8 mouse cellular contexts compared by ENCODE assay signal in the genomic region with DNA sequence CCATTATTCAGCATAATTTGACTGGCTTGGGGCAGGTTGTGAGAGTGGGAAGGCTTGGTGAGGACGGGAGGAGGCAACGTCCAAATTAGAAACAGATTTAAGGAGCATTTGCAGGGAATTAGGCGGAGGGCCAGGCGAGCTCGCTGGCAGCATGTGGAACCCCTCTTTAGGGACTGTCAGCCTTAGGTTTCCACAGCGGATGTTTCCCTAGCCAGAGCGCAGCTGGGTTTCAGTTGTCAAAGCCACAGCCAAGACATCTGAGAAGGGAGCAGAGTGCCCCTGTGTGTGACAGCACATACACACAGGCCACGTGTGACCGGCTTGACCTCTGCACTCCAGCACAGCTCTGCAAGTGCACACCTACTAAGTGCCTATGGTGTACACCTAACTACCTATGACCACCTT.
DNase-seq lines count a peak whose midpoint lies in the region; TF ChIP-seq lines count a peak whose summit lies in the region.

No protein-coding gene starts in this region.

- H3K36me3 ChIP-seq in myocyte (ENCODE audit: control insufficient read depth, insufficient read depth): no peaks in the 10 kb centered on the region

- no peak for TF ChIP-seq POLR2A in myocyte (IDR thresholded peaks at IDR 0.05; ENCODE audit: insufficient read length, low read depth)

- no peak overlapping the region for H3K4me2 ChIP-seq in myocyte (ENCODE audit: low read depth)

- H3ac ChIP-seq in myocyte (ENCODE audit: control insufficient read depth, insufficient read length): no peak overlapping the region

- no peaks in the 10 kb centered on the region for H3K79me2 ChIP-seq in myocyte (ENCODE audit: control insufficient read depth, insufficient read depth)

- peak; percentile 43 for DNase-seq in layer of hippocampus, adult 9-11 months
- DNase-seq in layer of hippocampus, adult 9-10 months (ENCODE audit: low spot score): no peak
- DNase-seq in embryo, embryonic 9.5 days (ENCODE audit: extremely low spot score): peak; percentile 60
- peak; percentile 62 for DNase-seq in heart, adult 8-10 months (ENCODE audit: low spot score)
- peak; percentile 58 to 65 for DNase-seq in left cerebral cortex, postnatal 14 days (ENCODE audit: low spot score in 2 of 2)
- DNase-seq in urinary bladder, postnatal 4 days (ENCODE audit: low spot score in 2 of 2): peak; percentile 69 to 70
- DNase-seq in adrenal gland, adult (ENCODE audit: inconsistent age in 2 of 2, low spot score in 1 of 2): no peak

- H3K27me3 ChIP-seq in myocyte (ENCODE audit: control insufficient read depth, insufficient read depth, insufficient read length): no peaks in the 10 kb centered on the region

- no peak overlapping the region for H3K4me3 ChIP-seq in myocyte

- intact Hi-C loops in left cerebral cortex, postnatal 14 days (cut with DNase I): loop anchor here (5.0 kb wide), 1 partner anchor 45 kb away; no protein-coding TSS in a partner anchor

TF ChIP-seq in myocyte, 11 proteins besides CTCF, POLR2A, EP300 and RAD21:
- TF ChIP-seq TCF12 (IDR thresholded peaks at IDR 0.05; ENCODE audit: insufficient read depth, poor library complexity, severe bottlenecking) (peak; percentile 13), SRF (IDR thresholded peaks at IDR 0.05; ENCODE audit: control insufficient read depth, insufficient read length, low read depth) (no peak), CEBPB (IDR thresholded peaks at IDR 0.05; ENCODE audit: insufficient read depth, poor library complexity, severe bottlenecking) (no peak), MYOG (IDR thresholded peaks at IDR 0.05; ENCODE audit: control insufficient read depth in 1 of 3, insufficient read depth in 1 of 3, insufficient read length in 2 of 3, low read depth in 2 of 3) (peak; percentile 34 to 77 (median 53)), POLR2AphosphoS2 (IDR thresholded peaks at IDR 0.05; ENCODE audit: insufficient read length, low read depth) (no peak), MAX (IDR thresholded peaks at IDR 0.05; ENCODE audit: low read depth) (no peak), MYOD1 (IDR thresholded peaks at IDR 0.05; ENCODE audit: control insufficient read depth in 1 of 3, insufficient read length in 2 of 3, low read depth in 2 of 3) (peak; percentile 11 to 67 (median 16)), TCF3 (IDR thresholded peaks at IDR 0.05; ENCODE audit: insufficient read length, low read depth) (peak; percentile 11)
TF ChIP-seq in myocyte: peak in this region for 4.

Comparison
In these comparisons a context has a peak if more than half of its experiments do, and no peak if none do; other contexts are left out.
1. DNase-seq: peak in layer of hippocampus, adult 9-11 months (single experiment), embryo, embryonic 9.5 days (single experiment), heart, adult 8-10 months (single experiment), left cerebral cortex, postnatal 14 days (2 of 2) and urinary bladder, postnatal 4 days (2 of 2); none in layer of hippocampus, adult 9-10 months (single experiment) and adrenal gland, adult (0 of 2).